Mouse (Mus musculus): ENCODE measurements around the gene Cmc2. TPM values are rescaled to one million over a fixed set of nuclear protein-coding genes. Genes with fewer than 3 reads are reported as not detected.

The Cmc2 gene
- polyA plus RNA-seq, 1 experiment from 2014 or later, result 77.2 TPM

GRCm38 (mm10) chr8:116867321-116867720 is 53.9 kb downstream of the Cmc2 start:
- H3K9ac ChIP-seq (ENCODE audit: low read depth, low read length), result no peak overlapping the region
- no peak overlapping the region for H3K4me3 ChIP-seq (ENCODE audit: low read length)
- ATAC-seq, result no peak
- no peaks in the 10 kb centered on the region for H3K9me3 ChIP-seq (ENCODE audit: control insufficient read depth, low read length)
- H3K27me3 ChIP-seq (replicated peaks; ENCODE audit: control insufficient read depth, insufficient read depth, low read length), result peaks cover 4% of the 10 kb centered on the region
- H3K4me2 ChIP-seq (ENCODE audit: low read depth, low read length), result no peak overlapping the region
- no peaks in the 10 kb centered on the region for H3K36me3 ChIP-seq (ENCODE audit: control insufficient read depth, insufficient read depth, low read length)
- no peak overlapping the region for H3K27ac ChIP-seq (ENCODE audit: low read length)
- H3K4me1 ChIP-seq (ENCODE audit: control insufficient read depth, insufficient read depth, low read length), result no peaks in the 10 kb centered on the region
- 72% methylated on average over 9 of the region's 9 CpGs for WGBS

GRCm38 (mm10) chr8:116866118-116866903 is 54.9 kb downstream of the Cmc2 start:
- Histone ChIP-seq H3K27ac (ENCODE audit: low read length) (no peak overlapping the region), H3K4me1 (ENCODE audit: control insufficient read depth, insufficient read depth, low read length) (no peaks in the 10 kb centered on the region), H3K4me3 (ENCODE audit: low read length) (no peak overlapping the region), H3K9ac (ENCODE audit: low read depth, low read length) (no peak overlapping the region), H3K9me3 (ENCODE audit: control insufficient read depth, low read length) (no peaks in the 10 kb centered on the region), H3K4me2 (ENCODE audit: low read depth, low read length) (no peak overlapping the region), H3K27me3 (replicated peaks; ENCODE audit: control insufficient read depth, insufficient read depth, low read length) (peaks cover 7% of the 10 kb centered on the region), H3K36me3 (ENCODE audit: control insufficient read depth, insufficient read depth, low read length) (no peaks in the 10 kb centered on the region)
- WGBS, result 66% methylated on average over 13 of the region's 13 CpGs
- ATAC-seq, result no peak

GRCm38 (mm10) chr8:116864514-116864913 is 56.7 kb downstream of the Cmc2 start:
- Histone ChIP-seq H3K27me3 (replicated peaks; ENCODE audit: control insufficient read depth, insufficient read depth, low read length) (peaks cover 7% of the 10 kb centered on the region), H3K27ac (ENCODE audit: low read length) (no peak overlapping the region), H3K4me3 (ENCODE audit: low read length) (no peak overlapping the region), H3K9ac (ENCODE audit: low read depth, low read length) (no peak overlapping the region), H3K9me3 (ENCODE audit: control insufficient read depth, low read length) (no peaks in the 10 kb centered on the region), H3K4me2 (ENCODE audit: low read depth, low read length) (no peak overlapping the region), H3K36me3 (ENCODE audit: control insufficient read depth, insufficient read depth, low read length) (no peaks in the 10 kb centered on the region), H3K4me1 (ENCODE audit: control insufficient read depth, insufficient read depth, low read length) (no peaks in the 10 kb centered on the region)
- WGBS, result 94% methylated on average over 3 of the region's 3 CpGs
- no peak for ATAC-seq

- Histone ChIP-seq H3K4me2 (ENCODE audit: low read depth, low read length) (no peak overlapping the region), H3K4me1 (ENCODE audit: control insufficient read depth, insufficient read depth, low read length) (no peaks in the 10 kb centered on the region), H3K4me3 (ENCODE audit: low read length) (no peak overlapping the region), H3K27me3 (replicated peaks; ENCODE audit: control insufficient read depth, insufficient read depth, low read length) (peaks cover 7% of the 10 kb centered on the region), H3K9ac (ENCODE audit: low read depth, low read length) (no peak overlapping the region), H3K27ac (ENCODE audit: low read length) (no peak overlapping the region), H3K36me3 (ENCODE audit: control insufficient read depth, insufficient read depth, low read length) (no peaks in the 10 kb centered on the region), H3K9me3 (ENCODE audit: control insufficient read depth, low read length) (no peaks in the 10 kb centered on the region)
- ATAC-seq, result no peak
- WGBS, result 53% methylated on average over 9 of the region's 9 CpGs
Observed at GRCm38 (mm10) chr8:116864022-116864387, 57.2 kb downstream of the Cmc2 start.

- Histone ChIP-seq H3K4me3 (ENCODE audit: low read length) (peak overlapping the region; percentile 29), H3K27ac (ENCODE audit: low read length) (no peak overlapping the region), H3K4me1 (ENCODE audit: control insufficient read depth, insufficient read depth, low read length) (no peaks in the 10 kb centered on the region), H3K4me2 (ENCODE audit: low read depth, low read length) (peak overlapping the region; percentile 65), H3K27me3 (replicated peaks; ENCODE audit: control insufficient read depth, insufficient read depth, low read length) (peaks cover 7% of the 10 kb centered on the region), H3K9me3 (ENCODE audit: control insufficient read depth, low read length) (no peaks in the 10 kb centered on the region), H3K36me3 (ENCODE audit: control insufficient read depth, insufficient read depth, low read length) (no peaks in the 10 kb centered on the region), H3K9ac (ENCODE audit: low read depth, low read length) (peak overlapping the region; percentile 27)
- 4% methylated on average over 30 of the region's 30 CpGs for WGBS
- 0 out of 2 replicates have a peak, but pooled peaks have one; percentile 50 for ATAC-seq
Observed at GRCm38 (mm10) chr8:116863357-116864021, 57.8 kb downstream of the Cmc2 start.

GRCm38 (mm10) chr8:116862191-116862590 is 59.1 kb downstream of the Cmc2 start:
- no peaks in the 10 kb centered on the region for H3K9me3 ChIP-seq (ENCODE audit: control insufficient read depth, low read length)
- H3K27ac ChIP-seq (ENCODE audit: low read length), result no peak overlapping the region
- H3K36me3 ChIP-seq (ENCODE audit: control insufficient read depth, insufficient read depth, low read length), result no peaks in the 10 kb centered on the region
- ATAC-seq, result no peak
- H3K4me3 ChIP-seq (ENCODE audit: low read length), result no peak overlapping the region
- WGBS, result 87% methylated on average over 4 of the region's 4 CpGs
- H3K4me1 ChIP-seq (ENCODE audit: control insufficient read depth, insufficient read depth, low read length), result no peaks in the 10 kb centered on the region
- no peak overlapping the region for H3K4me2 ChIP-seq (ENCODE audit: low read depth, low read length)
- peaks cover 7% of the 10 kb centered on the region for H3K27me3 ChIP-seq (replicated peaks; ENCODE audit: control insufficient read depth, insufficient read depth, low read length)
- no peak overlapping the region for H3K9ac ChIP-seq (ENCODE audit: low read depth, low read length)

GRCm38 (mm10) chr8:116852042-116852441 is 69.2 kb downstream of the Cmc2 start:
- H3K4me2 ChIP-seq (ENCODE audit: low read depth, low read length), result no peak overlapping the region
- no peak for ATAC-seq
- H3K27me3 ChIP-seq (replicated peaks; ENCODE audit: control insufficient read depth, insufficient read depth, low read length), result no peaks in the 10 kb centered on the region
- WGBS, result 82% methylated on average over 11 of the region's 11 CpGs
- H3K4me3 ChIP-seq (ENCODE audit: low read length), result no peak overlapping the region
- no peaks in the 10 kb centered on the region for H3K4me1 ChIP-seq (ENCODE audit: control insufficient read depth, insufficient read depth, low read length)
- H3K27ac ChIP-seq (ENCODE audit: low read length), result no peak overlapping the region
- H3K9me3 ChIP-seq (ENCODE audit: control insufficient read depth, low read length), result no peaks in the 10 kb centered on the region
- no peaks in the 10 kb centered on the region for H3K36me3 ChIP-seq (ENCODE audit: control insufficient read depth, insufficient read depth, low read length)
- no peak overlapping the region for H3K9ac ChIP-seq (ENCODE audit: low read depth, low read length)

GRCm38 (mm10) chr8:116848042-116848441 is 73.2 kb downstream of the Cmc2 start:
- Histone ChIP-seq H3K9ac (ENCODE audit: low read depth, low read length) (no peak overlapping the region), H3K4me1 (ENCODE audit: control insufficient read depth, insufficient read depth, low read length) (no peaks in the 10 kb centered on the region), H3K36me3 (ENCODE audit: control insufficient read depth, insufficient read depth, low read length) (no peaks in the 10 kb centered on the region), H3K27me3 (replicated peaks; ENCODE audit: control insufficient read depth, insufficient read depth, low read length) (no peaks in the 10 kb centered on the region), H3K4me2 (ENCODE audit: low read depth, low read length) (no peak overlapping the region), H3K9me3 (ENCODE audit: control insufficient read depth, low read length) (no peaks in the 10 kb centered on the region), H3K4me3 (ENCODE audit: low read length) (no peak overlapping the region), H3K27ac (ENCODE audit: low read length) (no peak overlapping the region)
- ATAC-seq, result no peak
- WGBS, result 79% methylated on average over 3 of the region's 3 CpGs

GRCm38 (mm10) chr8:116842678-116843077 is 78.6 kb downstream of the Cmc2 start:
- no peak overlapping the region for H3K9ac ChIP-seq (ENCODE audit: low read depth, low read length)
- H3K9me3 ChIP-seq (ENCODE audit: control insufficient read depth, low read length), result no peaks in the 10 kb centered on the region
- no peak for ATAC-seq
- no peak overlapping the region for H3K4me2 ChIP-seq (ENCODE audit: low read depth, low read length)
- 74% methylated on average over 6 of the region's 6 CpGs for WGBS
- no peaks in the 10 kb centered on the region for H3K4me1 ChIP-seq (ENCODE audit: control insufficient read depth, insufficient read depth, low read length)
- H3K27ac ChIP-seq (ENCODE audit: low read length), result no peak overlapping the region
- H3K27me3 ChIP-seq (replicated peaks; ENCODE audit: control insufficient read depth, insufficient read depth, low read length), result no peaks in the 10 kb centered on the region
- no peaks in the 10 kb centered on the region for H3K36me3 ChIP-seq (ENCODE audit: control insufficient read depth, insufficient read depth, low read length)
- H3K4me3 ChIP-seq (ENCODE audit: low read length), result no peak overlapping the region

All from intestine, embryonic 16.5 days (tissue).